Mouse (Mus musculus): ENCODE data around the gene Smarcd3.

- no peak for TF ChIP-seq POLR2A (IDR thresholded peaks at IDR 0.05; ENCODE audit: low read depth, low read length)
- TF ChIP-seq CTCF (IDR thresholded peaks at IDR 0.05; ENCODE audit: extremely low read depth, insufficient read length, insufficient replicate concordance, low read depth, low read length): no peak
Measured at GRCm38 (mm10) chr5:24638131-24638530, 13.9 kb upstream of the Smarcd3 start.
